Mouse (Mus musculus) E14TG2a.4 (cell line): ENCODE measurements around the gene Sypl.

Experiments used
- H3K27me3 ChIP-seq: 2 replicates; pipeline ENCODE4 v1.6.1; 2014; ENCODE audit warnings: low read length, control low read depth; ENCODE audit not compliant: insufficient read depth
- H3K36me3 ChIP-seq: 2 replicates; pipeline ENCODE4 v1.6.1; 2014; ENCODE audit warnings: low read length, control low read depth; ENCODE audit not compliant: insufficient read depth
- H3K4me1 ChIP-seq: replicated peaks from 2 replicates; pipeline ENCODE4 v1.6.1; 2014; ENCODE audit warnings: low read depth, low read length, control low read depth
- H3K4me3 ChIP-seq: replicated peaks from 2 replicates; pipeline ENCODE4 v1.5.1; 2014; ENCODE audit warnings: mild to moderate bottlenecking, low read length
- H3K9me3 ChIP-seq: 2 replicates; pipeline ENCODE4 v1.6.1; 2014; ENCODE audit warnings: low read length, control low read depth
- CTCF ChIP-seq: conservative IDR thresholded peaks from 2 replicates; pipeline ENCODE4 v1.5.1; 2014; ENCODE audit warnings: low read length
- NANOG ChIP-seq: IDR thresholded peaks from 2 replicates; pipeline ENCODE4 v1.6.1; 2014; ENCODE audit warnings: borderline replicate concordance, low read length, mixed read lengths
- POU5F1 ChIP-seq: IDR thresholded peaks from 2 replicates; pipeline ENCODE4 v1.6.1; 2014; ENCODE audit warnings: low read length, borderline replicate concordance

Gene Sypl

GRCm38 (mm10) chr12:33016824-33017705 lies 63.4 kb downstream of the Sypl start:
- H3K4me1 ChIP-seq = peaks cover 6% of the 10 kb centered on the region
- no peak overlapping the region for H3K4me3 ChIP-seq
- no peaks in the 10 kb centered on the region for H3K36me3 ChIP-seq
- TF ChIP-seq POU5F1 = no peak
- TF ChIP-seq CTCF = no peak
- TF ChIP-seq NANOG = no peak
- peaks cover 21% of the 10 kb centered on the region for H3K27me3 ChIP-seq
- no peaks in the 10 kb centered on the region for H3K9me3 ChIP-seq

DNA sequence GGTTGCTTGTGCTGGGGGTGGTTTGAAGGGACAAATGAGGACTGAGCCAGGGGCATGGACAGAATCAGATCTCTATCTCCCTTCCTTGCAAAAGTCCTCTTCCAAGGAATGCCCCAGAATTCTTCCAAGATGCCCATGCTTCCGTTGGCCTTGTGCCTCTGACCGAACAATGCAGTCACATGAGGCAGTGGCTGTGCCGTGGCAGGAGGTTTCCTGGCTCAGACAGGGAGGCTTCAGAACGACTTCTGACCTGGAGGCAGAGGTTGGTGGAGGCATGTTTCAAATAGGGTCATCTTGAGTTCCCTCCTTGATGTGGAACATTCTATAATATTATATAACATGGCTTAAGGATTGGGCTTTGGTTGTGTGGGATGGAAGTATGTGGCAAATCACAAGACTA lies 64.9 kb downstream of the Sypl start:
- peaks cover 6% of the 10 kb centered on the region for H3K4me1 ChIP-seq
- no peak overlapping the region for H3K4me3 ChIP-seq
- peaks cover 21% of the 10 kb centered on the region for H3K27me3 ChIP-seq
- H3K36me3 ChIP-seq = no peaks in the 10 kb centered on the region
- no peaks in the 10 kb centered on the region for H3K9me3 ChIP-seq
- TF ChIP-seq CTCF (no peak), NANOG (no peak), POU5F1 (no peak)

DNA sequence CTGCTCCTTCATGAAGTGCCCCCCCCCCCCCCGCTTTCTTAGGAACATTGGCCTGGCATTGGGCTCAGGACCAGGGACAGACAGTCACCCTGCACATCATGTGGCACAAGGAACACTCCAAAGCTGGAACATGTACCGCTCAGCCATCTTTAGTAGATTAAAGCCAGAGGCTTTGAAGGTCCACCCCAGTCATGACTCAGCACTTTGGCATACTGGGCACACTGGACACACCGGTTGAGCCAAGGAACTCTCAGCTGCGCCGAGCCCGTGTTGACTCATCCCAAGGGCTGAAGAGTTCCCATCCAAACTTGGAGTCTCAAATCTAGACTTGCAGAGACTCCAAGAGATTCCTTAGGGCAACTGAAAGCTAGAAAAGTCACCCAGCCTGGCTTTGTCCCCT lies 66.3 kb downstream of the Sypl start:
- Histone ChIP-seq H3K4me3 (no peak overlapping the region), H3K9me3 (no peaks in the 10 kb centered on the region), H3K4me1 (peaks cover 6% of the 10 kb centered on the region), H3K27me3 (peaks cover 20% of the 10 kb centered on the region), H3K36me3 (no peaks in the 10 kb centered on the region)
- no peak for TF ChIP-seq CTCF
- TF ChIP-seq NANOG = no peak
- TF ChIP-seq POU5F1 = no peak

- Histone ChIP-seq H3K4me1 (peaks cover 6% of the 10 kb centered on the region), H3K9me3 (no peaks in the 10 kb centered on the region), H3K27me3 (peaks cover 19% of the 10 kb centered on the region), H3K4me3 (no peak overlapping the region), H3K36me3 (no peaks in the 10 kb centered on the region)
- TF ChIP-seq POU5F1 = no peak
These were observed 67.4 kb downstream of the Sypl start for GRCm38 (mm10) chr12:33021140-33021539.

- Histone ChIP-seq H3K27me3 (peaks cover 22% of the 10 kb centered on the region), H3K36me3 (no peaks in the 10 kb centered on the region), H3K9me3 (no peaks in the 10 kb centered on the region), H3K4me1 (peaks cover 6% of the 10 kb centered on the region), H3K4me3 (no peak overlapping the region)
- no peak for TF ChIP-seq POU5F1
- TF ChIP-seq CTCF = no peak
- TF ChIP-seq NANOG = no peak
These were observed 68.1 kb downstream of the Sypl start for GRCm38 (mm10) chr12:33021751-33022150.

- H3K4me1 ChIP-seq = peaks cover 27% of the 10 kb centered on the region
- no peaks in the 10 kb centered on the region for H3K9me3 ChIP-seq
- TF ChIP-seq NANOG (no peak), POU5F1 (no peak), CTCF (no peak)
- H3K36me3 ChIP-seq = no peaks in the 10 kb centered on the region
- H3K27me3 ChIP-seq = peaks cover 32% of the 10 kb centered on the region
- no peak overlapping the region for H3K4me3 ChIP-seq
These were observed 70.8 kb downstream of the Sypl start for GRCm38 (mm10) chr12:33024524-33024923.

GRCm38 (mm10) chr12:33027093-33027492 lies 73.4 kb downstream of the Sypl start:
- Histone ChIP-seq H3K4me3 (no peak overlapping the region; the same call in 1 of the 2 replicates), H3K4me1 (peaks cover 21% of the 10 kb centered on the region), H3K9me3 (no peaks in the 10 kb centered on the region), H3K27me3 (peaks cover 52% of the 10 kb centered on the region), H3K36me3 (no peaks in the 10 kb centered on the region)
- TF ChIP-seq POU5F1 (no peak), NANOG (no peak), CTCF (peak; percentile 84)

GRCm38 (mm10) chr12:33028109-33028691 lies 74.5 kb downstream of the Sypl start:
- Histone ChIP-seq H3K4me1 (peaks cover 21% of the 10 kb centered on the region), H3K27me3 (peaks cover 63% of the 10 kb centered on the region)
- TF ChIP-seq NANOG (no peak), POU5F1 (no peak), CTCF (peak; percentile 36)

DNA sequence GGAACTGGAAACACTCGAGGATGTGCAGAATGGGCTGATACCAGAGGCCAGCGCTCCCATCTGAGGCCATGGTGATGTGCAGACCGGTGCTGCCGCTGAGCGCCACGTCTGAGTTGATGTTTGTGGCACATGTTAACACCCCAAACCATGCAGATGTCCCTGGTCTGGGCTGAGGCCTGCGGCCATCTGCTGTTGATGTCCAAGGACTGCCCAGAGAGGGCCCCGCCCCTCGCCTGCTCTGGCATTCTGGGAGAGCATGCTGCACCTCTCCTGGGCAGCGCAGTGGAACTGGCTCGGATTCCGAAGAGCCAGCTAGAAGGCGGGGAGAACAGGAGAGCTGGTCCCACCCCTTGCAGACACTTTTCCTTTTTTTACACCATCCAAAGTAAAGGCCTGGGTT lies 75.0 kb downstream of the Sypl start:
- Histone ChIP-seq H3K4me1 (peaks cover 21% of the 10 kb centered on the region), H3K36me3 (no peaks in the 10 kb centered on the region), H3K27me3 (peaks cover 67% of the 10 kb centered on the region), H3K9me3 (no peaks in the 10 kb centered on the region), H3K4me3 (peak overlapping the region; percentile 64)
- TF ChIP-seq NANOG (no peak), POU5F1 (no peak), CTCF (no peak)

More at GRCm38 (mm10) chr12:33028109-33028691, 74.5 kb downstream of the Sypl start:
- no peaks in the 10 kb centered on the region for H3K9me3 ChIP-seq
- H3K36me3 ChIP-seq = no peaks in the 10 kb centered on the region
- peak overlapping the region; percentile 64 for H3K4me3 ChIP-seq
